Mouse (Mus musculus): ENCODE results near the gene Olfr1420. TPM values are rescaled to one million over a fixed set of nuclear protein-coding genes. Genes with fewer than 3 reads are reported as not detected.
"Not testable (repeated sequence)": the region's sequence is repeated elsewhere in the genome, so short reads cannot be mapped to it uniquely, and the experiment has no call there.

The Olfr1420 gene
- polyA plus RNA-seq, 1 experiment from 2014 or later: not detected

DNA sequence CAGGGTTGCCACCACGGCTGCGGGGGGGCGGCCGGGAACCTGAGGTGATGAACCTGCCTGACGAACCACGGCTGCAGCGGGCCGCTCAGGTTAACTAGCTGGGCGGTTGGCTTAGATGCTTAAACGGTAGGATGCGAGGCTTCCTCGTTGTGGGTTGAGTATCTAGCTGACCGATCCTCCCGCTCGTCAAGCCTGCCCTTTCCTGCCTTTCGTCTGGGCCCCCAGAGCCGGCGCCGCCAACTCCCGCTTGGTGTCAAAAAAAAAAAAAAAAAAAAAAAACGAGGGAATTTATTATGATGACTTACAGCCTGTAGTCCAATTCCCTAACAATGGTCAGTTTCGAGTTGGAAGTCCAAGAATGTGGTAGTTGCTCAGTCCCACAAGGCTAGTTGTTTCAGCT lies 8.0 kb upstream of the Olfr1420 start:
- not testable (repeated sequence) for ATAC-seq (ENCODE audit: low read depth); H3K9ac ChIP-seq (ENCODE audit: low read depth, low read length); H3K4me3 ChIP-seq (ENCODE audit: low read depth, low read length); H3K4me2 ChIP-seq (ENCODE audit: low read depth, low read length); H3K27ac ChIP-seq (ENCODE audit: low read length); H3K9me3 ChIP-seq (replicated peaks; ENCODE audit: control insufficient read depth, low read length); H3K27me3 ChIP-seq (ENCODE audit: control insufficient read depth, insufficient read depth, low read depth, low read length); H3K4me1 ChIP-seq (ENCODE audit: control insufficient read depth, low read depth, low read length); H3K36me3 ChIP-seq (ENCODE audit: control insufficient read depth, insufficient read depth)
- WGBS (ENCODE audit: insufficient replicate concordance): 56% methylated on average over 22 of the region's 22 CpGs

DNA sequence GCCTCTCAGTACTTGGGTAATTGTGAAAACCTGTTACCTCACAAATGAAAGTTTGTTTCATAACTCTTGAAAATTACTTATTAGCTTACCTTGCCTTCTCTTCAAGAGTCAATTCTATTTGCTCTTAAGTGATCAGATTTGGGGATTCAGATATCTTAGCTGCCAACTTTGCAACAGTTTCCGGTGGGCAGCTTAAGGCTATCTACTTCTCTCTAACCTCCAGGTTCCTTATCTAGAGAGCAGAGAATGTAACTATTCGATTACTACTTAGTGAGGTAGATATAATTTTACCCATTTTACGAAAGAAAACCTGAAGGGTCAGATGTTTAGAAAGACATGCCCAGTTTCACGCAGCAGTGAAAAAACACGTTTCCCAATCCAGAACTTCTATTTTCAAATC lies 24.7 kb downstream of the Olfr1420 start:
- no peak for ATAC-seq (ENCODE audit: low read depth)
- Histone ChIP-seq H3K9ac (ENCODE audit: low read depth, low read length) (no peak overlapping the region), H3K4me1 (ENCODE audit: control insufficient read depth, low read depth, low read length) (peaks cover 11% of the 10 kb centered on the region), H3K27ac (ENCODE audit: low read length) (no peak overlapping the region), H3K4me2 (ENCODE audit: low read depth, low read length) (peak overlapping the region; percentile 83), H3K36me3 (ENCODE audit: control insufficient read depth, insufficient read depth) (peaks cover 3% of the 10 kb centered on the region; the same call in 1 of the 2 replicates), H3K9me3 (replicated peaks; ENCODE audit: control insufficient read depth, low read length) (no peaks in the 10 kb centered on the region), H3K27me3 (ENCODE audit: control insufficient read depth, insufficient read depth, low read depth, low read length) (no peaks in the 10 kb centered on the region), H3K4me3 (ENCODE audit: low read depth, low read length) (peak overlapping the region; percentile 92)
- WGBS (ENCODE audit: insufficient replicate concordance): 26% methylated on average over 5 of the region's 5 CpGs

DNA sequence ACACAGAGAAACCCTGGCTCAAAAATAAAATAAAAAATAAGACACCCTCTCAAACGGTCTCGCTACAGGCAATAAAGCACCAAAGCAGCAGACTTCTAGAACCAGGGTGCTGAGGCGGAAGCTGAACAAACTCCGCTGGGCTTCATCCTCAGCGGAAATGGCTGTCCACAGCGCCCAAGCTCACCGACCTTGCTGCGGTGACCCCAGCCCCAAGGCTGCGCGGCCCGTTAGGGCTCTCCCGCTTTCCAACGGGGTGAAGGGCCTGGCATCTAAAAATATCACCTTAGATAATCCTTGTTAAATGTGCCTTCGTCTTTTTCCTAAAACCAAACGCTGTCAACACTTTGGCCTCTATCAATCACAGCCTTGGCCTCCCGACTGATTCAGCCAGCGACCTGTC lies 25.2 kb downstream of the Olfr1420 start:
- 3% methylated on average over 17 of the region's 17 CpGs for WGBS (ENCODE audit: insufficient replicate concordance)
- peak; percentile 1; the same call in 1 of the 2 replicates for ATAC-seq (ENCODE audit: low read depth)
- H3K4me3 ChIP-seq (ENCODE audit: low read depth, low read length): peak overlapping the region; percentile 92
- H3K4me1 ChIP-seq (ENCODE audit: control insufficient read depth, low read depth, low read length): peaks cover 11% of the 10 kb centered on the region
- peak overlapping the region; percentile 83 for H3K4me2 ChIP-seq (ENCODE audit: low read depth, low read length)
- H3K9me3 ChIP-seq (replicated peaks; ENCODE audit: control insufficient read depth, low read length): no peaks in the 10 kb centered on the region
- H3K27me3 ChIP-seq (ENCODE audit: control insufficient read depth, insufficient read depth, low read depth, low read length): no peaks in the 10 kb centered on the region
- H3K27ac ChIP-seq (ENCODE audit: low read length): peak overlapping the region; percentile 47
- peaks cover 3% of the 10 kb centered on the region; the same call in 1 of the 2 replicates for H3K36me3 ChIP-seq (ENCODE audit: control insufficient read depth, insufficient read depth)
- H3K9ac ChIP-seq (ENCODE audit: low read depth, low read length): peak overlapping the region; percentile 60

DNA sequence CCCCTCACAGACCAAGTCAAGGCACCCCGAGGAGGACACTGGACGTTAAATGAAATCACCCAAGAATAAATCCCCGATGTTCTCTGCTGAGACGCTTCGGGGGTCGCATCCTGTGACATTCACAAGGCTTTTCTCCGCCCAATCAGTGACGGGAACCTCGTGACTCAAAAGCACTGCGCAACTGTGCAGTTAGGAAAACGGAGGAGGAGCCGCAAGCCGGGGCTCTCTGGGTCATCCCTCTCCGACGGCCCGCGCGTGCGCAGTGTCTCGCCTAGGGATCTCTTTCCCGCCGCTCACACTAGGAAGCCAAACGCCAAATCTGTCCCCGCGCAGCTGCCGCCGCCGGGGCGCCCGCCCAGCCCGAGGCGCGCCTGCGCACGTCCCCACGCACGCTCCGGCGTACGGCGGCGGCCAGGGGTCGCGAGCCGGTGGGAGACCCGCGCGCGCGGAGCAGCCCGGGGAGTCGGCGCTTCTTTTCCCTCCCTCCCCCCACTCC lies 25.7 kb downstream of the Olfr1420 start, which contains the start of gene Patl1:
Gene Patl1 (plus strand): TSS at position 363 of the 496 bp plus-strand sequence.
- WGBS (ENCODE audit: insufficient replicate concordance): under 1% methylated on average over 40 of the region's 53 CpGs
- no peaks in the 10 kb centered on the region for H3K9me3 ChIP-seq (replicated peaks; ENCODE audit: control insufficient read depth, low read length)
- peak within 1 kb of the TSS; percentile 92 for H3K4me3 ChIP-seq (ENCODE audit: low read depth, low read length)
- H3K27me3 ChIP-seq (ENCODE audit: control insufficient read depth, insufficient read depth, low read depth, low read length): no peaks in the 10 kb centered on the region
- peaks cover 3% of the 10 kb centered on the region; the same call in 1 of the 2 replicates for H3K36me3 ChIP-seq (ENCODE audit: control insufficient read depth, insufficient read depth)
- peak within 1 kb of the TSS; percentile 95 for H3K9ac ChIP-seq (ENCODE audit: low read depth, low read length)
- H3K4me2 ChIP-seq (ENCODE audit: low read depth, low read length): peak within 1 kb of the TSS; percentile 93
- H3K27ac ChIP-seq (ENCODE audit: low read length): peak within 1 kb of the TSS; percentile 87
- peak; percentile 97 for ATAC-seq (ENCODE audit: low read depth)
- peaks cover 11% of the 10 kb centered on the region for H3K4me1 ChIP-seq (ENCODE audit: control insufficient read depth, low read depth, low read length)

DNA sequence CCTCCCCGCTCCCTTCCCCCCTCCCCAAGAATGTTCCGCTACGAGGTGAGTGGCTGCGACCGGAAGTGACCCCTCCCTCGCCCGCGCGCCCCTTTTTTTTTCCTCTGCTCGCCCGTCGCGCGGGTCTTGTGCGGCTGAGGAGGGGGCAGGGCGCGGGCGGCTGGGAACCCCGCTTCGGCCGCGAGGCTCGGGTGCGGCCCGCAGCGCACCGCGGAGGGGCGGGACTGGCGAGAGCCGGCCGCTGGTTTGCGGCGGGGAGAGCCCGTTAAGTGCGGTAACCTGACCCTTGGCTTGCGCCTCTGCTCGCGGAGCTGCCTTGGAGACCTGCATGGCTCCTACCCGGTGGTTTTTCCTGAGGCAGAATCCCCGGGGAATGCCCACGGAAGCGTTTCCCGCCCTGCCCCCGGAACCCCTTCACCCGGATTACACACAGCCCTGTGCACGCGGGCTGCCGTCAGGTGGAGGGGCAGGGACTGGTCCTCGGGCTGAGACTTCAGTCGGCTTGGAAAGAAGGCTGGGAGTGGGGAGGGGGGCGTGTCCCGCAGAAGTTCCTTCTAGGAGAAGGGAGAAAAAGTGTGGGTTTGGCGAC lies 26.3 kb downstream of the Olfr1420 start:
- H3K4me2 ChIP-seq (ENCODE audit: low read depth, low read length): peak overlapping the region; percentile 93
- peak overlapping the region; percentile 87 for H3K27ac ChIP-seq (ENCODE audit: low read length)
- peak; percentile 58 for ATAC-seq (ENCODE audit: low read depth)
- no peaks in the 10 kb centered on the region for H3K27me3 ChIP-seq (ENCODE audit: control insufficient read depth, insufficient read depth, low read depth, low read length)
- peak overlapping the region; percentile 92 for H3K4me3 ChIP-seq (ENCODE audit: low read depth, low read length)
- peaks cover 3% of the 10 kb centered on the region; the same call in 1 of the 2 replicates for H3K36me3 ChIP-seq (ENCODE audit: control insufficient read depth, insufficient read depth)
- WGBS (ENCODE audit: insufficient replicate concordance): under 1% methylated on average over 51 of the region's 54 CpGs
- H3K9me3 ChIP-seq (replicated peaks; ENCODE audit: control insufficient read depth, low read length): no peaks in the 10 kb centered on the region
- peaks cover 11% of the 10 kb centered on the region for H3K4me1 ChIP-seq (ENCODE audit: control insufficient read depth, low read depth, low read length)
- H3K9ac ChIP-seq (ENCODE audit: low read depth, low read length): peak overlapping the region; percentile 95

DNA sequence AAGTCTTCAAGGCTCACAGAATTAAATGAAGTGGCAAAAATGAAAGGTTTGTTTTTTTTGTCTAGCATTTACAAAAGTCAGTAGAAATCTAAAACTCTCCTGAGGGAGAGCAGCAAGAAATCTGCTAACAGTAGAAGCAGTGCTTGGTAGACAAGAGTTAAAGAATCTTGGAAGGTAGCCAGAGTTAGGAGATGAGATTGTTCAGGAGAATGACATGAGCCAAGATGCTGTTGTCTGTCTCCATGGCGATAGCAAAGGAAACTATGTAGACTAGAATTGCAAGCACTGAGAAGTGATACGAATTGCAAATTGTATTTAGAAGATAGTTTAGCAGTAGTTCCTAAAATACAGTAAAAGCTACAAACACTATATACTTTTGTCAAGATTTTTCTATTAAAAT lies 29.4 kb downstream of the Olfr1420 start:
- H3K27me3 ChIP-seq (ENCODE audit: control insufficient read depth, insufficient read depth, low read depth, low read length): no peaks in the 10 kb centered on the region
- no peak overlapping the region for H3K9ac ChIP-seq (ENCODE audit: low read depth, low read length)
- no peak overlapping the region for H3K4me3 ChIP-seq (ENCODE audit: low read depth, low read length)
- H3K4me1 ChIP-seq (ENCODE audit: control insufficient read depth, low read depth, low read length): peaks cover 11% of the 10 kb centered on the region
- H3K27ac ChIP-seq (ENCODE audit: low read length): no peak overlapping the region
- WGBS (ENCODE audit: insufficient replicate concordance): 61% methylated on average over 2 of the region's 2 CpGs
- H3K4me2 ChIP-seq (ENCODE audit: low read depth, low read length): no peak overlapping the region
- peaks cover 12% of the 10 kb centered on the region for H3K36me3 ChIP-seq (ENCODE audit: control insufficient read depth, insufficient read depth)
- H3K9me3 ChIP-seq (replicated peaks; ENCODE audit: control insufficient read depth, low read length): no peaks in the 10 kb centered on the region
- no peak for ATAC-seq (ENCODE audit: low read depth)

DNA sequence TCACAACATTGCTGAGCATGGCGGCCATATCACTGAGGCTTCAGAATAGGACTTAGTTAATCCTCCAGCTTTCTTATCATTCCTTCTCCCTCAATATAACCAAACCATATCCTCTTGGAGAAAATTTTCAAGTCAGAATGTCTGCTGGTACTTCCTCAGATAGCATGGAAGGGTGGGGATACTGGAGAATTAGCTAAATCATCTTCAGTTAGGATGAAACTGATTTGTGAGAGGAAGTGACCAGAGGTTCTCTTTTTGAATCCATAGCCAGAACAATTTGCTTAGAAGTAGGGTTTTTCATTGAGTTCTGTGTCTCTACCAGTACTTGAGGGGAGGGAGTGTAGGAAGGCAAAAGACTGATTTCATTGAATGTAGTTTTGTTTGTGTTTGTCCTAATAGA lies 35.7 kb downstream of the Olfr1420 start:
- H3K4me3 ChIP-seq (ENCODE audit: low read depth, low read length): no peak overlapping the region
- no peak overlapping the region for H3K4me2 ChIP-seq (ENCODE audit: low read depth, low read length)
- WGBS (ENCODE audit: insufficient replicate concordance): 77% methylated on average over 1 of the region's 1 CpGs
- H3K9me3 ChIP-seq (replicated peaks; ENCODE audit: control insufficient read depth, low read length): no peaks in the 10 kb centered on the region
- H3K27me3 ChIP-seq (ENCODE audit: control insufficient read depth, insufficient read depth, low read depth, low read length): no peaks in the 10 kb centered on the region
- H3K9ac ChIP-seq (ENCODE audit: low read depth, low read length): no peak overlapping the region
- peaks cover 33% of the 10 kb centered on the region for H3K36me3 ChIP-seq (ENCODE audit: control insufficient read depth, insufficient read depth)
- ATAC-seq (ENCODE audit: low read depth): no peak
- no peak overlapping the region for H3K27ac ChIP-seq (ENCODE audit: low read length)
- H3K4me1 ChIP-seq (ENCODE audit: control insufficient read depth, low read depth, low read length): no peaks in the 10 kb centered on the region

DNA sequence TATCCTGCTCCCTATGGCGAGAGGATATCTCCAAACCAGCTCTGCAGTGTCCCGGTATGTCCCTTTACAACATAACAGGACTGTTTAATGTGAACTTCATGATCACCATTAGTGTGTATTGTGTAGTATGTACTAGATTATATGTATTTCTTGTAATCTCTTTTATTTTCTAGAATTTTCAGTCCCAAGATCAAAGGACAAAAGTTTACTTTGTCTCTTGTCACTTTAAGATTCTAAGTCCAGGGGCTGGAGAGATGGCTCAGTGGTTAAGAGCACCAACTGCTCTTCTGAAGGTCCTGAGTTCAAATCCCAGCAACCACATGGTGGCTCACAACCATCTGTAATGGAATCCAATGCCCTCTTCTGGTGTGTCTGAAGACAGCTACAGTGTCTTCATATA lies 36.1 kb downstream of the Olfr1420 start:
- not testable (repeated sequence) for H3K4me3 ChIP-seq (ENCODE audit: low read depth, low read length); H3K27ac ChIP-seq (ENCODE audit: low read length); H3K9ac ChIP-seq (ENCODE audit: low read depth, low read length); ATAC-seq (ENCODE audit: low read depth); H3K4me2 ChIP-seq (ENCODE audit: low read depth, low read length); H3K9me3 ChIP-seq (replicated peaks; ENCODE audit: control insufficient read depth, low read length); H3K27me3 ChIP-seq (ENCODE audit: control insufficient read depth, insufficient read depth, low read depth, low read length); H3K4me1 ChIP-seq (ENCODE audit: control insufficient read depth, low read depth, low read length)
- peaks cover 33% of the 10 kb centered on the region for H3K36me3 ChIP-seq (ENCODE audit: control insufficient read depth, insufficient read depth)
- 75% methylated on average over 2 of the region's 2 CpGs for WGBS (ENCODE audit: insufficient replicate concordance)

DNA sequence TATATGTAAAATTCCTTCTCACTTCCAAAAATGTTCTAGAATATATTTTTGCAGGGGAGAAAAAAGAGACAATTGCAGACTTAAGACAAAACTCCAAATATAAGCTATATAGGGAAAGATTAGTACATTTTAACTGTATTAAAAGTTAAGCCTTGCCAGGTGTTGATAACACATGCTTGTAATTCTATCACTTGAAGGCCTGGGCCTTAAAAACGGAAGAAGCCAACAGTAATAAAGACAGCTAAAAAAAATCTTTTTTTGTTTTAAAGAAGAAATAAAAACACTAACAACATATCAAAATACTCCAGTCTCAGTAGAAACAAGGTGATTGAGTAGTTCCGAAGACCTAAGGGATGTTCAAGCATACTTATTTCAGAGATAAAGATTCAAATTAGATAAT lies 40.0 kb downstream of the Olfr1420 start:
- 72% methylated on average over 2 of the region's 2 CpGs for WGBS (ENCODE audit: insufficient replicate concordance)
- peaks cover 26% of the 10 kb centered on the region for H3K36me3 ChIP-seq (ENCODE audit: control insufficient read depth, insufficient read depth)

More for the DNA sequence above, 40.0 kb downstream of the Olfr1420 start:
- Histone ChIP-seq H3K4me2 (ENCODE audit: low read depth, low read length) (no peak overlapping the region), H3K9ac (ENCODE audit: low read depth, low read length) (no peak overlapping the region), H3K27ac (ENCODE audit: low read length) (no peak overlapping the region), H3K9me3 (replicated peaks; ENCODE audit: control insufficient read depth, low read length) (no peaks in the 10 kb centered on the region), H3K4me3 (ENCODE audit: low read depth, low read length) (no peak overlapping the region), H3K27me3 (ENCODE audit: control insufficient read depth, insufficient read depth, low read depth, low read length) (no peaks in the 10 kb centered on the region), H3K4me1 (ENCODE audit: control insufficient read depth, low read depth, low read length) (peaks cover 8% of the 10 kb centered on the region)
- ATAC-seq (ENCODE audit: low read depth): no peak
